Mouse (Mus musculus) splenic B cell, adult 2 months (primary cell): ENCODE results near the gene Samm50.

Source experiments
- DNase-seq: peaks from one replicate; pipeline ENCODE4 v3.0.0-alpha.2; 2011; ENCODE audit warnings: low read depth, low spot score
- H3K27me3 ChIP-seq: 2 replicates; pipeline ENCODE4 v1.6.1; 2012; ENCODE audit warnings: mild to moderate bottlenecking, low read length, moderate library complexity, mixed read lengths; ENCODE audit not compliant: control insufficient read depth, poor library complexity, insufficient read depth, severe bottlenecking
- H3K36me3 ChIP-seq: 2 replicates; pipeline ENCODE4 v1.6.1; 2012; ENCODE audit warnings: mild to moderate bottlenecking, low read length, moderate library complexity, mixed read lengths; ENCODE audit not compliant: control insufficient read depth, poor library complexity, insufficient read depth, severe bottlenecking

The Samm50 gene

DNA sequence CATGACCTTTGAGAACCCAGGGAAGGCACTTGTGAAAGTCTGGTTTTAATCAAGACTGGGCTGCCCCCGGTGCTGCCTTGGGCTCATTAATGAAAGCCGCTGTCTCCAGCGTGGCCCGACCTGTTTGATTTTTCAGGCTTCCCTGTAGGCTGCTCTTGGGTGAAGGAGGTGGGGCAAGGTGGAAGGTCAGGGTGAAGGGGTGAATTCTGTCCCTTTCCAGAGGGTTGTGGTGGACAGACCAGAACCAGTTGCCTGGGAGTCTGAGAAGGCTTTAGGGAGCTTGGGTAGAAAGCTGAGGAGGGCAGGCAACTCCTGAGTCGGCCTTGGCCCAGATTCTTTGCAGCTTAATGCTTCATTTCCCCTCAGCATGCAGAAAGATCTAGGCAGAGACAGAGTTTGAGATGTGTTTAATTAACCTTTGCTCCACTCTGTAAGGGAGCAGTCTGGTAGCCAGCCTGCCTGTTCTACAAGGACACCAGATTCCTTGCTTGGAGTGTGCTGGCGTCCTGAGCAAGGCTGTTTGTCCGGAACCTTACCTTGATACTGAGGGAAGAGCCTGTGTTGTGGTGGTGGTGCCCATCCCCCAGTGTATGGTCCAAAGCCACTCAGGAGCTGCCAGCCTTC lies 24.5 kb downstream of the Samm50 start:
- DNase-seq, result no peak
- Histone ChIP-seq H3K27me3 (no peaks in the 10 kb centered on the region), H3K36me3 (no peaks in the 10 kb centered on the region)

- H3K36me3 ChIP-seq, result no peaks in the 10 kb centered on the region
- DNase-seq, result no peak
- H3K27me3 ChIP-seq, result no peaks in the 10 kb centered on the region
Observed at GRCm38 (mm10) chr15:84217969-84218782, 26.1 kb downstream of the Samm50 start.

DNA sequence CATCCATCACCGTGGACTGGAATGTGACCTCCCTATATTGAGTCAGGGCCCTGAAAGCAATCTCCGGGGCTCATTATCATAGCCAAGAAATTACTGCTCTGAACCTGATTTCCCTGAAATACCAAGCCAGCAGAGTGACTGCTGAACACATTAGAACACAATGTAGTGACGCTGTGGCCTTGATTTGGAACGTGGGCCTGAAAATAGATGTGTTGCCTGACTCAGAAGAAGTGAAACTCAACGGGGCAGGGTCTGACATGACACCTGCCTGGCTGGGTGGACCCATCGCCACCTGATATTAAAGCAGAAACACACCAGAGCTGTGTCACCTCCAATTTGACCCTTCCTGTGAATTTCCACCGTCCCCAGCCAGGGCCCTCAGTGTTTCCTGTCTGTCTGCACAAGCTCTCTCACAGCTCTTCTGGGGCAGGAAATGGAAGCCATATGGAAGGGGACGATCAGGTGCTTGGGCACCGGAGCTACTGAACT lies 26.8 kb downstream of the Samm50 start:
- peak; percentile 50 for DNase-seq
- no peaks in the 10 kb centered on the region for H3K27me3 ChIP-seq
- H3K36me3 ChIP-seq, result no peaks in the 10 kb centered on the region

DNA sequence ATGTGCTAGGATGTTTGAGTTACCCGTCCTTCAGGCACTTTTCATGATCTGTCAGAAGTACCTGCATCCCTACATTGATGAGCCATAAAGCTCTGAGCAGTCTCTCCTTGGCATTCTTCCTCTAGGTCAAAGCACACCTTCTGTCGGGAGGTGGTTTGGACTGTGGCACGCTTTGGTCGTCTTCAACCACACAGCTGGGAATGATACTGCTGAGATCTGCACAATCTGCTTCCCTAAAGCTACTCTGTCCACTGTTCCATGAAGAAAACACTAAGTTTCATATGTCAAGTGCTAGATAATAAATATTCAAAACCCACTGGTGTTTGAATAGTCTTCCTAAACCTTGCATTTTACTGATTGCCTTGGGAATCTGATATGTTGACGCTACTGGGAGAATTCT lies 29.5 kb downstream of the Samm50 start:
- H3K27me3 ChIP-seq, result no peaks in the 10 kb centered on the region
- no peak for DNase-seq
- H3K36me3 ChIP-seq, result no peaks in the 10 kb centered on the region

- no peak for DNase-seq
- no peaks in the 10 kb centered on the region for H3K27me3 ChIP-seq
Observed at GRCm38 (mm10) chr15:84223423-84223822, 31.4 kb downstream of the Samm50 start.

DNA sequence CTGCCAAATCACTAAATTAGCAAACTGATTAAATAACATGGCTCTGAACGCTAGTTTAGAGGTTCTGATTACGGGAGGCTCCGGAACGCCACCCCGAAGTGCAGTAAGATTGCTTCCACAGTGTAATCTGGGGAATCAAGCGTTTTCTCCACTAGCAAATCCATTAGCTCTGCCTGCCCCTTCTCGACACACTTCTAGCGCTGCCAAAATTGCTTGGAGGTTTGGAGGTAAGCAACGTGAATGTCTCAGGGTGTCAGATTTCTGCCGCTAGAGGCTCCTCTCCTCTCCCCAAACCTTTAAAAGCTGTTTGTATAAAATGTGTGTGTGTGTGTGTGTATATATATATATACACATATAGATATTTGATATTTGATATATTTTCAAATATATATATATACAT lies 32.7 kb downstream of the Samm50 start:
- H3K36me3 ChIP-seq, result no peaks in the 10 kb centered on the region
- no peak for DNase-seq
- no peaks in the 10 kb centered on the region for H3K27me3 ChIP-seq

More at GRCm38 (mm10) chr15:84223423-84223822, 31.4 kb downstream of the Samm50 start:
- H3K36me3 ChIP-seq, result no peaks in the 10 kb centered on the region

DNA sequence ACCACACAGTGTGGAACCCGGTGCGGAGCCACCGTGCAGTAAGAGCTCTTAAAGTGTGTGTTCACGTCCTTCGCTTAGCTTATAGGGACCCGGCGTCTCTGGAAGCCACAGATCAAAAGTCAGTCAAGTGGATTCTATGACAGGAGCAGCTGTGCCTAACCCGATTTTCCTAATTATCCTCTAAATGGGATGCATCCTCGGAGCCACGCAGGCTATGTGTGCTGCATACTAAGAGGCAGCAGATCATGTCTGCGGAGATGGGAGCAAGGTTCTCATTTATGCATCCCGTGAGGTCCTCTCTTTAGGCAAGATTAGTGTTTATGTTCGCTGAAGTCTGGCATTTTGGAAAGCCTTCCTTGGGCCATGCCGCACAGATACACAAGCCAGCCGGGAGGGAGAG lies 34.9 kb downstream of the Samm50 start:
- no peak for DNase-seq
- no peaks in the 10 kb centered on the region for H3K27me3 ChIP-seq

GRCm38 (mm10) chr15:84230661-84231060 lies 38.6 kb downstream of the Samm50 start:
- H3K27me3 ChIP-seq, result peaks cover 1% of the 10 kb centered on the region; the same call in 1 of the 2 replicates
- no peaks in the 10 kb centered on the region for H3K36me3 ChIP-seq
- no peak for DNase-seq

More for the DNA sequence above, 34.9 kb downstream of the Samm50 start:
- no peaks in the 10 kb centered on the region for H3K36me3 ChIP-seq

DNA sequence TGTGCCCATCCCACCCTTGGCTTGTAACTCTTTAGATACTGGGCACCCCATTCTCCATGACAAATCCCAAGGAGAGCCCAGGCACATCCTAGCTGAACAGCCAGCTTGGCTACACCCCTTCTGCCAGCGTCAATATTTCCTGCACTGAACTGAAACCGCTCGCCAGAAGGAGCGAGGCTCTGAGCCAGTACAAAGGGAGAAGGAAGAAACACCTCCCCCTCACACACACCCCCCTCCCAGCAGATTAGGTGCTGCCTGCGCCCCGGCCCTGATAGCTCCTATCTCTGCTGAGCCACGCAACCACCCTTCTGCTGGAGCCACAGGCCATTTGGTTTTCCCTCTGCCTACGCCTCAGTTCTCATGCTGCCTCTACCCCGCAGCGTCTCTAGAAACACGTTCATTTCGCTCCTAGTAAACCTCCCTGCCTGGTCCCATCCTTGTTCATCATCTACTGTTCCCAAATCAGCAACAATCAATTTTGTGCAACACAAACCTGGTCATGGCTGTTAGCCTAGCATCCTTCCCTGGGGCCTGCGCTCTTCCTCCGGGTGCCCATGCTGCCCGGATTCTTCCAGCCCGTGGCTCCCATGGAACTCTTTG lies 39.2 kb downstream of the Samm50 start:
- no peaks in the 10 kb centered on the region for H3K36me3 ChIP-seq
- H3K27me3 ChIP-seq, result peaks cover 1% of the 10 kb centered on the region; the same call in 1 of the 2 replicates
- DNase-seq, result no peak

DNA sequence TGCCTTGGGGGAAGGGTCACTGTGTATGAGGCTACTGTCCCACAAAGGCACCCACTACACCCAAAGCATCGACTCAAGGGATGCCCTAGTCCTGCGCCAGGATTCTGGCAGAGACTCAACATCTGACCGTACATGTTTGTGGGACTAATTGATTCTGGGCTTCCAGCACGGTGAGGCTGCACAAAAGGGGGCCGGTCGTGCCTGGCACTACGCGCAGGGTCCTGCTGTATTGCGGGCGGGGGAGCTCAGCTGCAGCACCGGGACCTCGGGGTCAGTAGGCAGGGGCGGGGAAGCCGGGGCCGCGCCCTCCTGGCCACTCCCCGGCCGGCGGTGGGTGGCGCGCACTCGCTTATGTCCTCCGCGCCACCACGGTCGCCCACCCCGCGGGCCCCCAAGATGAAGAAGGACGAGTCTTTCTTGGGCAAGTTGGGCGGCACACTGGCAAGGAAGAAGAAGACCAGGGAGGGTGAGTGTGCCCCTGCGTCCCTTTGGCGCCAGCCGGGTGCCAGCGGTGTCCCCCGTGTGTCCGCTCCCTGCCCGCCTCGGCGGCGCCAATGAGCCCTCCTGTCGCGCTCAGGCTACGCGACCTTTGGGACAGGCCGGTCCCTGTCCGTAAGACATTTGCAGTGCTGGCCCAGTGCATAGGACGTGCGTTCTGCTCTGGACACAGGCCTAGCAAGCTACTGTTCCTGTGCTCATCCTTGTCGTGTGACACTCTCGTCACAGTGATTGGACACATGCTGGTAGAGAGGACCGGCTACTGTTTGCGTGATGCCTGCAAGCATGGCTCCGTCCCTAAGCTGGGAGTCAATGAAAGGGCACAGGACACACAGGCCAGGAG lies 39.9 kb downstream of the Samm50 start, which contains the start of gene Parvb:
Gene Parvb (plus strand): TSS at position 323 of the 841 bp plus-strand sequence.
- DNase-seq, result no peak
- peaks cover 1% of the 10 kb centered on the region; the same call in 1 of the 2 replicates for H3K27me3 ChIP-seq

DNA sequence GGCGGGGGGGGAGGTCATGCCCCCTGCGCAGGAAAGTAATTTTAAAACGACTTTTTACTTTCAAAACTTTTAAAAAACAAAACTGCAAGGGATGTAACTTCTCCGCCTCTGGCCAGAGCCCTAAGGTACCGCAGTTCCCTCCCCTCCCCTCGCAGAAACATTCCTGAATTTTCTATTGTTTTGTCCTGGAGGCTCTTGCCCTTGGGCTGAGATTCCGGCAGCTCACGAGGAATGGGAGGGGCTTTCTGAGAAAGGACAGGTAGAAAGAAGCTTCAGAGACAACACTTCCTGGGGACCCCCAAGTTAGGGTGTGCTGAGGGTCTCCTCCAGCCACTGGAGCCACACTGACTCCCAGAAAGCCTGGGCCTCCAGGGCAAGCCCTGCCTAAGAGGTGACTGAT lies 40.6 kb downstream of the Samm50 start:
- peaks cover 1% of the 10 kb centered on the region; the same call in 1 of the 2 replicates for H3K27me3 ChIP-seq
- DNase-seq, result no peak
- no peaks in the 10 kb centered on the region for H3K36me3 ChIP-seq

More for the DNA sequence above, 39.9 kb downstream of the Samm50 start, which contains the start of gene Parvb:
- no peaks in the 10 kb centered on the region for H3K36me3 ChIP-seq

DNA sequence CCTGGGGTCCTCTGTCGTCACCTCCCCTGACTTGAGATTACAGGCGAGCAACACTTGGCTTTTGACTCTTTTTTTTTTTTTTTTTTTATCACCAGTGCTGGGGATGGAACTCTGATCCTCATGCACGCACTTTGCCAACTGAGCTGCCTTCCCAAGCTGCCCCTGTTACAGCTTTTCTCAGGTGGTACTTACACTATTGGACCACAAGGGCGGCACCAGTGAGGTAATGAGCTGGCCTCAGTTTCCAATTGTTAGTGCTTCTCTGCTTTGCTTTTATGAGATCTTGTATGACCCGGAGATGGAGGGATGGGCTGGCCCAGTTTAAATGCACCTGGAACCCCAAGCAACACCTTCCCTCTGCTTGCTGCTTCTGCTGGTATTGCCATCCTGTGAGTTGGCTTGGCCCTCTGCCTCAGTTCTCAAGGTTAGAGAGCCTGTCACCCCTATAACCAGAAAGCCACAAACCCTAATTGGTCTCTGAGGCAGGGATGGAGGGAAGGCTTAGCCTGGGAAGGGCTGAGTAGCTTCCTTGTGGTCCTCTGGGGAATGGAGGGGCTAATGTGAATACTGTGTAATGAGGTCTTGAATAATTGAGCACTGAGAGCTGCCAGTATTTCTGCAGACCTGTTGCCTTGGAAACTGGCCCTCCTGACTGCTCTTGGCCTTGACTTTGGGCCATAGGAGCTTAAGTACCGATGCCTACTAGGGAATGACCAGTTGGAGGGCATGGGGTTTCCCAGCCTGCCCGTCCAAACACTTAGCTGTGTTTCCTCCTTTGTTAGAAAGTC lies 42.9 kb downstream of the Samm50 start:
- no peaks in the 10 kb centered on the region for H3K36me3 ChIP-seq
- DNase-seq, result no peak

DNA sequence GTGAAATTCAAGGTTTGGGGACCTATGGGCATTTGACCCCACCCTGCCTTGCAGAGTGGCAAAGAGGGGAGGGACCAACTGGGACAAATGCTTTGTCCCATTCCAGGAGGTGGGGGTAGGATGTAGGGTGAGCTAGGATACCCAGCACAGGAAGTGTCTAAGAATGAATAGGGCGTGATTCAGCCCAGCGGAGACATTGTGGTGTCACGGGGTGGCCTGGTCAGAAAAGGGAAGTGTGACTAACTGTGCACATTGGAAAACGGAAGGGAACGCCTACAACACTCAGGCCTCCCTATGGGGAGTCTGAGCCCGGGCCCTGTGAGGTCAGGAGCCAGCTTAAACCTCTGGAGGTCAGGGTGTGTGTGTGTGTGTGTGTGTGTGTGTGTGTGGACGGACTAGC lies 43.6 kb downstream of the Samm50 start:
- no peaks in the 10 kb centered on the region for H3K36me3 ChIP-seq
- peak; percentile 64 for DNase-seq
- H3K27me3 ChIP-seq, result peaks cover 1% of the 10 kb centered on the region; the same call in 1 of the 2 replicates

More for the DNA sequence above, 42.9 kb downstream of the Samm50 start:
- peaks cover 1% of the 10 kb centered on the region; the same call in 1 of the 2 replicates for H3K27me3 ChIP-seq
